Mouse (Mus musculus) bone marrow, adult 2 months (tissue): Measurements from ENCODE around the gene Dennd1a. TPM values are rescaled to one million over a fixed set of nuclear protein-coding genes. Genes with fewer than 3 reads are reported as not detected.

Experiments
- H3K27ac ChIP-seq: fragments of 200-500 bp; 2 replicates; pipeline ENCODE4 v1.5.1; 2012; ENCODE audit warnings: low read depth, mild to moderate bottlenecking, control low read depth, inconsistent platforms, low read length; ENCODE audit not compliant: control insufficient read depth, poor library complexity, insufficient read depth
- H3K4me1 ChIP-seq: fragments of 200-500 bp; 2 replicates; pipeline ENCODE4 v1.6.1; 2011; ENCODE audit warnings: low read length; ENCODE audit not compliant: control insufficient read depth, insufficient read depth
- H3K4me3 ChIP-seq: fragments of 200-500 bp; replicated peaks from 2 replicates; pipeline ENCODE3; 2011; ENCODE audit warnings: mild to moderate bottlenecking, low read depth, low read length, control low read depth; ENCODE audit not compliant: control insufficient read depth
- CTCF ChIP-seq: fragments of 200-500 bp; IDR thresholded peaks from 2 replicates; pipeline ENCODE4 v1.5.1; 2011; ENCODE audit warnings: low read length, control low read depth; ENCODE audit not compliant: control insufficient read depth, insufficient read depth
- POLR2A ChIP-seq: fragments of 200-500 bp; IDR thresholded peaks from 2 replicates; pipeline ENCODE4 v1.6.1; 2011; ENCODE audit warnings: low read depth, mild to moderate bottlenecking, control low read depth, low read length, borderline replicate concordance; ENCODE audit not compliant: control insufficient read depth
- WGBS: fragments of 180-500 bp; shearing (Covaris S2); methylation state at CpG from one replicate; pipeline ENCODE4 v1.1.7; 2018; 5-methylcytosine and 5-hydroxymethylcytosine counted together
- polyA plus RNA-seq: library from polyadenylated mRNA; stranded (reverse); fragments of >200 nt; gene quantifications from 2 replicates; pipeline ENCODE4 v1.2.4, GENCODE M21; 2011; ENCODE audit warnings: low replicate concordance; ENCODE audit not compliant: missing spikeins, insufficient read depth, insufficient read length

The Dennd1a gene
- polyA plus RNA-seq, 1 experiment, result 22.9 TPM

GRCm38 (mm10) chr2:38102674-38103073 is 184.5 kb downstream of the Dennd1a start:
- Histone ChIP-seq H3K4me1 (no peaks in the 10 kb centered on the region), H3K4me3 (no peak overlapping the region), H3K27ac (no peak overlapping the region)
- 91% methylated on average over 1 of the region's 1 CpGs for WGBS
- TF ChIP-seq CTCF (no peak), POLR2A (no peak)

DNA sequence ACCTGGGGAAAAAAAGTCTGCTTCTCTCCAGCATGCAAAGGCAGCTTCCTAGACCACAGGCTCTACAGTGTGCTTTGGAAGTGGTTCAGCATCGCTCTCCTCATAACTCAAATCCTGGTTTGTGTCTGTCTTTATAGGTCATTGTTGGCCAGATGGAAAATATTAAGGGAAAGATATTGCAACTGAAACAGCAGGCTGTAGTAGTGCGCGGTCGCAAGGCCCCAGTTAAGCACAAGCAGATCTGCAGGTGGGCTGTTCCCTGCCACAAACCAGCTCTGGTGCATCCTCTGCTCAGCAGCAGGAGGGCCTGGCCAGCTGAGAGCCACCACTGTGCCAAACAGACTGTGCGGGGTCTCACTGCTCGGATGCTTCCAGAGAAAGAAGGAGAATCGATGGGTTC is 186.9 kb downstream of the Dennd1a start:
- TF ChIP-seq CTCF, result no peak
- TF ChIP-seq POLR2A, result no peak
- Histone ChIP-seq H3K27ac (no peak overlapping the region), H3K4me3 (no peak overlapping the region), H3K4me1 (no peaks in the 10 kb centered on the region)
- 87% methylated on average over 7 of the region's 7 CpGs for WGBS

DNA sequence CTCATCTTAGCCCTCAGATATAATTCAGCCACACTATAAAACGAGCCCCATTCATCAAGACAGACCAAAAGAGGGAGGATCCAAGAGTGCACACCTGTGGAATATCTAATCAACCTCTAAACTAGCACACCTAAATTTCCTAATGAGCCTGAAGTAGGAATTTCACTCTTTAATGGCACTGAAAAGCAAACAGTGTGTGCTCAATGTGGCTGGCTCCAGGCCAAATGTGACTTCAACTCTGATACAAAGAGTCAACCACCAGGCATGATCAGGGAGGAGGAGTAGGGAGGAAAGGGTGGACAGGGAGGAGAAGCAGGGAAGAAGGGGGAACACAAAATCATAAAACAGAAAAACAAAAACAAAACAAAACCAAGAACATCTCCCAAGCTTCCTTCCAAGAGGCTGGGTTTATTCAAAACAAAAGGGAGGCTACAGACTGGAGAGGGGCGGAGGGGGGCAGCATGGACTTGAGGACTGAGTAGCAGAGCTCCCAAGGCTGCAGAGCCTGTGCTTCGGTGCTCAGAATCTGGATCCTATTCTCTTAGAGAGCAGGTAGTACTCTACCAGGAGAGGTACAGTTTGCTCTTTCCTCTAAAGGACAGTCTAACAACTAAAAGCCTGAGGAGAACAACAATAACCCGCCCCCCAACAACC is 187.9 kb downstream of the Dennd1a start:
- H3K27ac ChIP-seq, result no peak overlapping the region
- no peaks in the 10 kb centered on the region for H3K4me1 ChIP-seq
- H3K4me3 ChIP-seq, result no peak overlapping the region
- WGBS, result 87% methylated on average over 4 of the region's 4 CpGs
- TF ChIP-seq CTCF (no peak), POLR2A (no peak)

- Histone ChIP-seq H3K27ac (no peak overlapping the region), H3K4me1 (no peaks in the 10 kb centered on the region), H3K4me3 (no peak overlapping the region)
- 93% methylated on average over 3 of the region's 3 CpGs for WGBS
- TF ChIP-seq POLR2A (no peak), CTCF (no peak)
Measured at GRCm38 (mm10) chr2:38097469-38097868, 189.7 kb downstream of the Dennd1a start.

GRCm38 (mm10) chr2:38096328-38096727 is 190.9 kb downstream of the Dennd1a start:
- Histone ChIP-seq H3K27ac (no peak overlapping the region), H3K4me3 (no peak overlapping the region), H3K4me1 (no peaks in the 10 kb centered on the region)
- TF ChIP-seq CTCF (no peak), POLR2A (no peak)

GRCm38 (mm10) chr2:38094380-38095163 is 192.6 kb downstream of the Dennd1a start:
- H3K4me3 ChIP-seq, result no peak overlapping the region
- H3K4me1 ChIP-seq, result no peaks in the 10 kb centered on the region
- TF ChIP-seq CTCF, result no peak
- no peak for TF ChIP-seq POLR2A
- 84% methylated on average over 2 of the region's 2 CpGs for WGBS
- H3K27ac ChIP-seq, result no peak overlapping the region

GRCm38 (mm10) chr2:38093968-38094367 is 193.2 kb downstream of the Dennd1a start:
- Histone ChIP-seq H3K4me3 (no peak overlapping the region), H3K27ac (no peak overlapping the region), H3K4me1 (no peaks in the 10 kb centered on the region)
- no peak for TF ChIP-seq POLR2A
- TF ChIP-seq CTCF, result no peak

DNA sequence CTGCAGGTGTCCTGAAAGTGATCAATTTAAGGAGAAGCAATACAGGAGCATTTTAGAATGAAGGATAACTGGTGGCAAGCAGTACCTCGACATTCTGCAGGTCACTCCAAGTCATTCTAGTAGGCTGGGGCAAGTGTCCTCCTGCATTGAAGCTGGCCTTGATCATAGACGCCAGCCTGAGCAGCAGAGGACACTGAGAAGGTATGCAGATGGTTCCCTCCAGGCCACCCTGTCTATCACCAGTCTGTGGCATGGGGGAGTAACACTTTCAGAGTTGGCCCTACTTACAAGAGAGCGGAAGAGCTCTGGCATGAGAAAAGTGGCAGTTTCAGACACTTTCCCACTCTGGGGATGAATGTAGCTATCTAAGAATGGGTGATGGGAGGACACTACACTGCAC is 193.9 kb downstream of the Dennd1a start:
- Histone ChIP-seq H3K4me1 (no peaks in the 10 kb centered on the region), H3K27ac (no peak overlapping the region), H3K4me3 (no peak overlapping the region)
- WGBS, result 79% methylated on average over 3 of the region's 3 CpGs
- TF ChIP-seq CTCF, result no peak
